Comparison of ENCODE assay signal across 9 mouse cellular contexts in genomic region chr3:96264404-96264949, GRCm38 (mm10). TPM values are rescaled to one million over a fixed set of nuclear protein-coding genes. Genes with fewer than 3 reads are reported as not detected.
A peak's percentile ranks its signal among the peaks of the same experiment; 100 is the strongest.
DNase-seq lines count a peak whose midpoint lies in the region; ATAC-seq and TF ChIP-seq lines count a peak whose summit lies in the region.
"Had no signal": no experiment of that assay in that cellular context is flagged by ENCODE, and none has a peak within 500 bp of the region (broad histone marks: within the 10 kb centered on the region; RNA-seq: fewer than 3 reads in every experiment).

No protein-coding gene starts in this region.

- WGBS in thymus, adult 2 months, result 62% methylated on average over 7 of the region's 7 CpGs
- 71% methylated on average over 7 of the region's 7 CpGs for WGBS in limb, embryonic 14.5 days

- H3K4me1 ChIP-seq in thymus, adult 2 months (replicated peaks; ENCODE audit: control insufficient read depth, insufficient read depth, low read length), result peaks cover 15% of the 10 kb centered on the region
- H3K4me1 ChIP-seq in limb, embryonic 14.5 days (ENCODE audit: control insufficient read depth, insufficient read depth, low read length), result peaks cover 17% of the 10 kb centered on the region

- H3K9me3 ChIP-seq in limb, embryonic 14.5 days (ENCODE audit: control insufficient read depth, low read length), result no peaks in the 10 kb centered on the region

- no peak for ATAC-seq in limb, embryonic 14.5 days (ENCODE audit: low FRiP score, low read depth)
- no peak for ATAC-seq in granulocyte monocyte progenitor cell, adult 5-6 weeks (replicated peaks; ENCODE audit: poor library complexity, severe bottlenecking)

- no peaks in the 10 kb centered on the region for H3K27me3 ChIP-seq in thymus, adult 2 months (ENCODE audit: control insufficient read depth, insufficient read depth, low read length)
- H3K27me3 ChIP-seq in limb, embryonic 14.5 days (ENCODE audit: control insufficient read depth, insufficient read depth, low read length), result no peaks in the 10 kb centered on the region

- no peak overlapping the region for H3K9ac ChIP-seq in limb, embryonic 14.5 days (ENCODE audit: low read depth, low read length, severe bottlenecking)

- H3K27ac ChIP-seq in thymus, adult 2 months (ENCODE audit: control insufficient read depth, insufficient read depth, low read length), result peak overlapping the region; percentile 94
- peak overlapping the region; percentile 98 for H3K27ac ChIP-seq in limb, embryonic 14.5 days (replicated peaks; ENCODE audit: low read depth, low read length)

- peak; percentile 61 for DNase-seq in embryo, embryonic 10.5 days (ENCODE audit: low spot score)
- no peak for DNase-seq in embryo, embryonic 11 days
- DNase-seq in thymus, adult 2 months, result no peak
- DNase-seq in thymus, postnatal 10 days (ENCODE audit: low spot score in 2 of 2), result no peak
- DNase-seq in limb, embryonic 14.5 days (ENCODE audit: low spot score), result no peak
- no peak for DNase-seq in frontal cortex, postnatal 14 days (ENCODE audit: low spot score in 2 of 2)
- no peak for DNase-seq in frontal cortex, postnatal 10 days (ENCODE audit: low spot score in 2 of 2)

- H3K4me2 ChIP-seq in limb, embryonic 14.5 days (replicated peaks; ENCODE audit: low read depth, low read length, severe bottlenecking), result peak overlapping the region; percentile 78

- TF ChIP-seq CTCF in thymus, adult 2 months (IDR thresholded peaks at IDR 0.05; ENCODE audit: borderline replicate concordance, control insufficient read depth, extremely low read depth, insufficient read depth, low read length, poor library complexity), result no peak

- H3K36me3 ChIP-seq in thymus, adult 2 months (ENCODE audit: control insufficient read depth, insufficient read depth, low read length), result no peaks in the 10 kb centered on the region
- no peaks in the 10 kb centered on the region for H3K36me3 ChIP-seq in limb, embryonic 14.5 days (ENCODE audit: control insufficient read depth, insufficient read depth, low read length)

- H3K4me3 ChIP-seq in thymus, adult 2 months (ENCODE audit: control insufficient read depth, insufficient read depth, low read length), result no peak overlapping the region
- H3K4me3 ChIP-seq in limb, embryonic 14.5 days (replicated peaks; ENCODE audit: low read length), result peak overlapping the region; percentile 60; the same call in 1 of the 2 replicates

- TF ChIP-seq POLR2A in thymus, adult 2 months (IDR thresholded peaks at IDR 0.05; ENCODE audit: control insufficient read depth, extremely low read depth, insufficient read depth, low read length, poor library complexity), result no peak
- no peak for TF ChIP-seq POLR2A in limb, embryonic 14.5 days (IDR thresholded peaks at IDR 0.05; ENCODE audit: borderline replicate concordance, extremely low read depth, insufficient read depth, insufficient read length)

RNA-seq across cellular contexts. Expression of gene Hist2h4, which starts 1.4 kb away (rescaled TPM):
- polyA plus RNA-seq in thymus, adult 2 months (2012; rRNA removed), result 87.7 and 101 TPM in 2 replicates
- 5.9 and 6.4 TPM in 2 replicates for polyA plus RNA-seq in limb, embryonic 14.5 days (2012; rRNA removed)
- 8.5 and 11.1 TPM in 2 replicates for polyA plus RNA-seq in limb, embryonic 14.5 days (2014; fragmentation: Nextera tagmentation; extraction: Ambion mirVana)
- total RNA-seq in granulocyte monocyte progenitor cell, adult 5-6 weeks (2014; fragmentation: Nextera tagmentation), result 26.9 and 57.4 TPM in 2 replicates
- 89.6 and 103 TPM in 2 replicates for total RNA-seq in granulocyte monocyte progenitor cell, adult 5-6 weeks (2017)

RNA-seq across cellular contexts. Expression of gene Hist2h3b, which starts 4.0 kb away (rescaled TPM):
- polyA plus RNA-seq in thymus, adult 2 months (2012; rRNA removed), result 1,135 and 1,442 TPM in 2 replicates
- polyA plus RNA-seq in limb, embryonic 14.5 days (2012; rRNA removed), result 85.3 and 112 TPM in 2 replicates
- 63.1 and 72.3 TPM in 2 replicates for polyA plus RNA-seq in limb, embryonic 14.5 days (2014; fragmentation: Nextera tagmentation; extraction: Ambion mirVana)
- 61.4 and 193 TPM in 2 replicates for total RNA-seq in granulocyte monocyte progenitor cell, adult 5-6 weeks (2014; fragmentation: Nextera tagmentation)
- total RNA-seq in granulocyte monocyte progenitor cell, adult 5-6 weeks (2017), result 408 and 566 TPM in 2 replicates

RNA-seq across cellular contexts. Expression of gene Hist2h2bb, which starts 5.1 kb away (rescaled TPM):
- polyA plus RNA-seq in thymus, adult 2 months (2012; rRNA removed), result 163 and 177 TPM in 2 replicates
- 14.3 and 15.4 TPM in 2 replicates for polyA plus RNA-seq in limb, embryonic 14.5 days (2012; rRNA removed)
- polyA plus RNA-seq in limb, embryonic 14.5 days (2014; fragmentation: Nextera tagmentation; extraction: Ambion mirVana), result 15.5 and 16.1 TPM in 2 replicates
- 530 and 902 TPM in 2 replicates for total RNA-seq in granulocyte monocyte progenitor cell, adult 5-6 weeks (2014; fragmentation: Nextera tagmentation)
- total RNA-seq in granulocyte monocyte progenitor cell, adult 5-6 weeks (2017), result 6,305 and 6,740 TPM in 2 replicates

RNA-seq across cellular contexts. Expression of gene Hist2h3c1, which starts 18.0 kb away (rescaled TPM):
- not detected in 2 replicates for polyA plus RNA-seq in thymus, adult 2 months (2012; rRNA removed)
- not detected in 2 replicates for polyA plus RNA-seq in limb, embryonic 14.5 days (2012; rRNA removed)
- 0.66 and 2.4 TPM in 2 replicates for polyA plus RNA-seq in limb, embryonic 14.5 days (2014; fragmentation: Nextera tagmentation; extraction: Ambion mirVana)
- total RNA-seq in granulocyte monocyte progenitor cell, adult 5-6 weeks (2014; fragmentation: Nextera tagmentation), result 2.6 TPM in 1 of 2 replicates, not detected in the other
- total RNA-seq in granulocyte monocyte progenitor cell, adult 5-6 weeks (2017), result 3.9 TPM in 1 of 2 replicates, not detected in the other
- polyA plus RNA-seq: gonadal fat pad, adult 2 months had no signal

RNA-seq across cellular contexts. Expression of gene Hist2h2aa1, which starts 19.2 kb away (rescaled TPM):
- 565 and 592 TPM in 2 replicates for polyA plus RNA-seq in thymus, adult 2 months (2012; rRNA removed)
- 44.2 and 73.5 TPM in 2 replicates for polyA plus RNA-seq in limb, embryonic 14.5 days (2012; rRNA removed)
- 18.1 and 21.2 TPM in 2 replicates for polyA plus RNA-seq in limb, embryonic 14.5 days (2014; fragmentation: Nextera tagmentation; extraction: Ambion mirVana)
- 15.5 and 20.3 TPM in 2 replicates for total RNA-seq in granulocyte monocyte progenitor cell, adult 5-6 weeks (2014; fragmentation: Nextera tagmentation)
- 5,091 and 8,727 TPM in 2 replicates for total RNA-seq in granulocyte monocyte progenitor cell, adult 5-6 weeks (2017)

Comparison
In these comparisons a context has a peak if more than half of its experiments do, and no peak if none do; other contexts are left out.
1. RNA of gene Hist2h3b, which starts 4.0 kb away (polyA plus RNA-seq): 1,135 to 1,442 TPM in thymus, adult 2 months; 63.1 to 112 TPM in limb, embryonic 14.5 days; every median in the first group is over 10 times any median in the second.